Mouse (Mus musculus) layer of hippocampus, adult 9-11 months (tissue): ENCODE measurements around the gene Otx2.

Source experiments
- DNase-seq: peaks from one replicate; pipeline ENCODE4 v3.0.0; 2022

The Otx2 gene

DNA sequence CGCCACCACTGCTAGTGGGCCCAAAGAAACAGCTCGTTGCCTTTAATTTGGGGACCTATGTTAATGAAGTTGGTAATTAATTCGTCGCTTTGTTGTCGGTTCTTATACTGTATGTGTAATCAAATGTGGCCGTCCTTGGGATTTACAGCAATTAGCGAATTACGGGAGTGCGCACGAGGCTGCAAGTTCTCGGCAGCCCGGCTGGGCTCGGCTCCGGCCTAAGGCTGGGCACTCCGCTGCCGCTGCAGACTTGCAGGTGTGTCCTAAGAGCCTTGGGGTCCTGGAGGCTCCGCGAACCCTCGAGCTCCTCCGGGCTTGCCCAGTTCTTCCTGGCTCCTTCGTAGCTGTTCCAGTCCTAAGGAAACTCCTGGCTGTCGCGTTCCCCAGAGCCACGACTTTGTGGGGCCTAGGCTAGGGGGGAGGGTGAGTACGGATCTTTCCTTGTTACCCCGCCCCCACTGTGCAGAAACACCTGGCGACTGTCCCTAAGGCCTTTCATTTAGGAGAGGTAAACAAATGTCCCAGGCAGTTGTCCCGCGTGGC is 4.8 kb downstream of the Otx2 start:
- DNase-seq, result no peak

DNA sequence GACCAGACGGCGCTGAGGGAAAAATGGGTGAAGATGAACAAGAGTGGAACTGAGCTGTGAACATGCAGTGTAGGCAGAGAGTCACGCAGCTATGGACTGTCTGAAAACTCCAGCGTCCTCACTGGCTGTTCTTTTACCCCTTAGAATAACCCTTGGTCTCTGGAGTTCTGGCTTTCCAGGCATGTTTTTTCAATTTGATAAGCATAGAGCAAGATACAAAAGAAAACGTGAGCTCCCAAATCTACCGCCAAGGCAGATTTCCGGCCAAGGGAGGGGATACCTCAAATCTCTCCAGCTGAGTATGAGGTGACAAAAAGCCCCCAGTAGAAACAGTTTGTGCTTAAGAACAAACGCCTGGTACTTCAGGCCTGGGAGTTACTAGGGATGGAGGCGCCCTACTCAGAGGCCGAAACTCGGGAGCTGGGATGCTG is 5.6 kb downstream of the Otx2 start:
- DNase-seq, result no peak

DNA sequence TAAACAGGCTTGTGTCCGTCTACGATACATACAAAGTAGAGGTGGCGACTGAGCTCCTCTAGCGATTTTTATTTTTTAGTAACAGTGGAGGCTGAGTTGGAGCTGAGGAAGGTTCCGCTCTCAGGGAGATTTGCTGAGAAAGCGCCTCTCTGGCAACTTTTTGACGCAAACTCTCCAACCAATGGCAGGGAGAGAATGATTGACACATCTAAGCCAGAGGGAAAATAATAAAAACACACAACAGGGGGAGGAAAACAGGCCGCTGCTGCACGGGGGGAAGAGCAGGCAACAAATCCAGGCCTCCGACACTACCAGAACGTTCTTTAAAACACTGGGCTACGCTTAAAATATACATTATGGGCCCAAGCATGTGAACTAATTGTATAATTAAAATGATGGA is 6.2 kb downstream of the Otx2 start:
- no peak for DNase-seq

DNA sequence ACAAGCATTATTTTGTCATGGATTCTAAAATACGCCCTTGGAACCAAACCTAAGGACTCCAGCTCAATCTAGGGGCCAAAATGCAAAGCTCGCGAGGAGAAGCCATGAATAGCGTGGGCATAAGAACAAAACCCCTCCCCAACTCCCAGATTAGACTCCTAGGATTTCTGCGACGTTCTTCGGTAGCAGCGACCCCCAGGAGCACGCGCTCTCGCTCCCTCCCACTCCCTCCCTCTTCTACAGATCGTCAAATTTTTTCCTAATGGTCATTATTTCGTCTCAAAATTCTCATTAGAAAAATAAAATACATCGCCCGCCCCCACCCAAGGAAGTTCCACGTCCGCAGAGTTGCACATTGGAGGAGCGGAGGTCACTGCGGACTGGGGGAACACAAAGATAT is 6.8 kb downstream of the Otx2 start:
- DNase-seq, result no peak

DNA sequence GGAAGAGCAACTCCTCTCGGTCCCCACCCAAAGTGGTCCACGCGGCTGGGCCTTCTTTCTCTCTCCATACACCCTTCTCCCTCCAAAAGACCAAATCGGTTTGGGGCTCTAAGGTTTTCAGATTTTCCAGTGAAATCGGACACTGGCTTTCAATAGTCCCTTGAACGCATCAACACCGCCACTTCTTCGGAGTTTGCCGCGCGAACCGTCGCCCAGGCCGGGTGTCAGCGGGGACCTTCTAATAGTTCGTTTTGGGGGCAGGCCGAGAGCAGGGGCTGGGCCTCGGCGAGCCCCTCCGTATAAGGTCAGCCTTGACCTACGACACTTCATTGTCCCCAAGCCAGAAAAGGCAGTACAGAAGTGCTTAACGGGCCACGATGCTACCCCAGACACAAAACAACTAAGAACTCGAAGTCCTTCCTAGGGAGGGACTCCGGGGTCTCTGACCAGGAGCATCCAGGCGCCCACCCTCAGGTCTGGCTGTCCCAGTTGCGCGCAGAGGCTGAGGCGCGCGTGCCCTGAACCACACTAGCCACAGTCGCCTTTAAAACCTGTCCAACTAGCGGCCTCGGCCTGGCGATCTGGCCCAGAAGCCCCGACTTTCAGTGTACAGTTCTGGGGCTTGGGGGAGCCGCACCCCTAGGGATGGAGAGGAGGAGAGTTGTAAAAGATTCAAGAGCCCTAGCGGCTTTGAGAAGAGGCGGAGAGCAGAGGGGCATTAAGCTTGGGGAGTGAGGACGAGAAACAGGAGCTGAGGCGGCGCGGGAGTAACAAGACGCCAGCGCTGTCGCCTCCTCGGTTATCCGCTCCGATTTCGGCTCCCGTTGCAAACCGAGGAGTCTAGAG is 7.6 kb downstream of the Otx2 start:
- DNase-seq, result no peak

DNA sequence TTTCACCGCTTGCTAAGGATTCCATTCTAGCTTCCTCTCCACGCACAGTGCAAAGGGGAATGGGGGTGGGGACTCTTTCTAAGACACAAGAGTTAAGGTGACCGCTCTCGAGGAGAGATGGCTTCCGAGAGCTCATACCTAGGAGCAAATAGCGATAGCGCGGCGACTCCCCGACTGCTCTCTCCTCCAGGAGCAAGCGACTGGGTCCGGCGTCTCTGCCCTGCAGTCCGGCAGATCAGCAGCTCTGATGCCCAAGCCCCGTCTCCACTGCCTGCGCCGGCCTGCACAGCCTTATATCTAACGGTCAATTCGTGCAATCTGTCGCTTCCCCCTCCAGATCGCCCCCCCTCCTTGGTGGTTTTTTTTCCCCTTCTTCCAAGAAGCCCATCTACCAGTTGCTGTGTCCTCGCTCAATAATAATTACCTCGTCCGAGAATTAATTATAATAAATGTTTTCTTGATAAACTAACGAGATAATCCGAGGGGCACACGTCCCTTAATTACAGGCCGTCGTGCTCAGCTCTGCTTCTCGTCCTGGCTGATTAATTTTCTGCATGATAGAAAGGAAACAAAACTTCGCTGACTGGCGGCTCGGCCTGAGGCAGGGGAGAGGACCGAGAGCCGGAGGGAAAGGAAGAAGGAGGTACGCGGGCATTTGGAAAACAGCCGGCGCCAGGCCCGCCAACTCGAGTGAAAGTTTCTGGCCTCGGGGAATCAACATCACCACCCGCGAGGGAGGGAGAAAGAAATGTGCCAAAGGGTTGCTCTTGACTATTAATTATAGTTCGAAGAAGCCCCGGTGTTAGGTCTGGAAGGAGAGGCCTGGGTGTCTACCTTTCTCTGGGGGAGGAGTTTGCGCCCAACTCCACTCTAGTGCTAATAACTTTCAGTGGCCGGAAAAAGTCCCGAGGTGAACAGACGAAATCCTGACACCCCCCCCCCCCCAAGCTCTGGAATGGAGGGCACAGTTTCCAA is 8.5 kb downstream of the Otx2 start:
- no peak for DNase-seq

DNA sequence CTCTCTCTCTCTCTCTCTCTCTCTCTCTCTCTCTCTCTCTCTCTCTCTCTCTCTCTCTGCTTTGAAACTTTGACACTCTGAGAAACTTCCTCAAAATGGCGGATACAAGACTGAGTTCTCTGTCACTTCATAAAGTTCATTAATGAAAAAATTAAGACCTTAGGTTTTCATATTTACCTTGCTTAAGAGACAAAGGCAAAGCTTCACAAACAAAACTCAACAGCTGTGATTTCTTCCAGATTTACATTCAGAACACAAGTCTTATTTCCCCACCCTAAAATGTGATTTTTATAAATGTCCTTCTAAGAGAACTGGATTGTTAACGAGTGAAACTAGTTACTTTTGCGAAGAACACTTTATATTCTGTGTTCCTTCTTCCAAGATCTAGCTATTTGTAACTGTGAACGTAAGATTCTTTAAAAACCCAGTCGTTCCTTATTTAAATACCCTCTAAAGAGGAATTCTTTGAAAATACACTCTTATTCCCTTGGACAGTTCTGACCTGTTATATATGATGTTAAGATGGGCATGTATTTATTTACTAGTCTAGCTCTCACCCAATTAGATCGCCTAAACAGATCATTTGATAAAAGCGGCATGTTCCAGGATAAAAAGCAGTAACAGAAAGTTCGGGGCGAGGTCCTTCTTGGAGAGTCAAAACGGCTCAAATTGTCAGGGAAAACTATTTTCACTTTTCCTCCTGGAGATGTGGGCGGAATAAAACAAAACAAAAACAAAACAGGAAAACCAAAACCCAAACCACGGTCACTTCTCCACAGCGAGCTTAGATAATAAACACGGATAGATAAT is 9.4 kb downstream of the Otx2 start:
- DNase-seq, result no peak

DNA sequence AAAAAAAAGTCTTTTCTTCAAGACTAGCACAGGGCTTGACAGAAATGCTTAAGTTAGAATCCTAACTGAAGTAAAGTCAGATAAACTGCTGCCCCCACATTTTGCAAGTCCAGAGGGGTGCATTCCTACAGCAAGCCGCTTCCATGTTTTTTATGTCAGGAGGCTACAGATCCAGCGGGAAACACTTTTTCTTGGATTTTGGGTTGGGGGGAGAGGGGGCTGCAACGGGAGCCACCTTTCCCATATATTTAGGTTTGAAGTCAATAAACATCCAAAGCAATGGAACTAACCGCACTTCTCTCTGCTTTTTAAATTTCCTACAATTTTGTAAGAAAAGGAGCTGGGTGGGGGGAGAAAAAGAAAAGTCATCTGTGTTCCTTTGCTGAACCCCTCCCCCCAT is 10.1 kb downstream of the Otx2 start:
- DNase-seq, result no peak

DNA sequence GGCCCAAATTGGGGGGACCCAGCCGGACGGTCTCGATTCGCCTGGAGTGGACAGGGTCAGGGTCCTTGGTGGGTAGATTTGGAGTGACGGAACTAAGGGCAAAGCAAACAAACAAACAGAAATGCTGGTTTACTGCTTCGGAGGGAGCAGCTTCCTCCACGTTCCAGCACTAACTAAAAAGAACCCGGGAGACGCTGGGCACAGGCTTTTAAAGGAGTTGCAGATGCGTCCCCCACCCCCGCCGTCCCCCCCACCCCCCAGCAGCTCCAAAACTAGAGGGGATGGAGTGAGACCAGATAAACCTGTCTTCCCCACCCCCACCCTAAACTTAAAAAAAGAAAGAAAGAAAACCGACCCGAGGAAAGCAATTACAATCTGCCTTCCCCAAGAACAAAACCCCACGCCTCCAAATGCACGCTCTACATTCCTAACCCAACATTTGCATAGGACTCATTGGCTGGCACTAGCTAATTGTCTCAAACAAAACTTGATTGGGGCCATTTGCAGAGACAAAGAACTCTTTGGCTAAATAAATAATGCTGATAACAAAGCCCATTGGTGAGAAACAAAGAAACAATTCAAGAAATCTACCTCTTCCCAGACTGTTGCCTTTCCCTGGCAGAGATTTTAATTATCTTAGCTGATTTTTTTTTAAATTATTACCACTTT is 10.9 kb downstream of the Otx2 start:
- DNase-seq, result no peak

DNA sequence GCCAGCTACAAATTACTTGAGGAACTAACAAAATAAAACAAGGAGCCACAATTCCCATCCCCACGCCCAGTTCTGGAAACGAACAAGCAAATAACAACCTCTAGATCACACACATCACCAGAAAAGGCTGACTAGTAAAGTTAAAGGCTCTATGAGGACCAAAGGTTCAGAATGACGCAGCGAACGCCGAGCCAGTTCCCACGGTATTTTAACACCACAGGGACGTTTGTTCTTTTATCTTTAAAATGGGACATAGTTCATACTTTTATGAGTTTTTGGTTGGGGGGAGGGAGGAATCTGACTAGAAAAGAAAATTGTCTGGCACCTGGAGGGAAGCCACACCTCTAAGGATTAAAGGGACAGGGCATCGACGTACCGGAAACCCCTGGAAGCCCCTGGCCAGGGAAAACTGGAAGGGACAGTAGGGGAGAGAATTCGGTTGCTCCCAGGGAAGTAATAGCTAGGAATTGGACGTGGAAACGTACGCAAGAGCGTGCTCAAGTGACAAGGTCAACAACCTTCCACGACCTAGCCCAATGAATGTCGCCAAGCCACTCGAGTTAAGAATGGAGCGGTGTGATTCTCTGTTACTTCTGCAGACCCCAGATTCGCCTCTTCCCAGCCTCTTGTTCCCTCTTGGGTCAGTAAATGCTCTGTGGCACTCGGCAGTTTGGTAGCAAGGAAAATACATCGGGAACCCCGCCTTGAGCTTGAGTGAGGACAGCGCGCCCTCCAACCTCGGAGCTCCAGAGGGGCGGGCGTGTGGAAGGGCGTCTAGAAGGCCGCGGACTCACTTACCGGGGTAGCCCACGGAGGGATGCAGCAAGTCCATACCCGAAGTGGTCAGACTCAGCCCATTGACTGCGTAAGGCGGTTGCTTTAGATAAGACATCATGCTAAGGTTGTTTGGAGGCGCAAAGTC is 11.7 kb downstream of the Otx2 start:
- DNase-seq, result no peak

DNA sequence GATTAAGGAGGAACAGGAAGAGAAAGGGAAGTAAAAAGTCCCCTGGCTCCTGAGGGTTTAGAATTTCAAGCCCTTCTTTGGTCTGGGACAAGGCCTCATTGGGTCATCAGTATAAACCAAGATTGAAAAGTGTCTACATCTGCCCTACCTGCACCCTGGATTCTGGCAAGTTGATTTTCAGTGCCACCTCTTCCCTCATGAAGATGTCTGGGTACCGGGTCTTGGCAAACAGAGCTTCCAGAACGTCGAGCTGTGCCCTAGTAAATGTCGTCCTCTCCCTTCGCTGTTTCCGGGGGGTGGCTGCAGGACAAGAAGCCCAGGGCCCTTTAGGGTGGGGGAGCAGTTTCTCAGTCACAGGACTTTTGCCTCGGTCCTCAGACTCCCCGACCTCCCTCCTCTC is 12.5 kb downstream of the Otx2 start:
- DNase-seq, result no peak

DNA sequence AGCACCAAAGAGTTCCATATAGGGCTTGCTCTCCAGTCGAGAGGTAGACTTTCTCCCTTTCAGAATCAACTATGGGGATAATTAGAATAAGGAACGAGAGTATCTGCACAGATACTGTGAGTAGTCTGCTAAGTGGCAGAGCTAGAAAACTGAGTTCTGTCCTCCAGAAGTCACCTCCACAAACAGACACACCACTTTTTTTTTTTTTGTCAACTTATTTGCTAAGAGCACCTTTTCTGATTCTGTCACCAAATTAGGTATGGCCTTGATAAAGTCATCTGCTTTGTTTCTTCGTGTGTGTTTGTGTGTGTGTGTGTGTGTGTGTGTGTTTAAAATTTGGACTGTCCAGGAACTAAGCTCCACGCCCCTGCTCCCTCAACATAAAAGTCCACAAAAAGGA is 13.0 kb downstream of the Otx2 start:
- no peak for DNase-seq

DNA sequence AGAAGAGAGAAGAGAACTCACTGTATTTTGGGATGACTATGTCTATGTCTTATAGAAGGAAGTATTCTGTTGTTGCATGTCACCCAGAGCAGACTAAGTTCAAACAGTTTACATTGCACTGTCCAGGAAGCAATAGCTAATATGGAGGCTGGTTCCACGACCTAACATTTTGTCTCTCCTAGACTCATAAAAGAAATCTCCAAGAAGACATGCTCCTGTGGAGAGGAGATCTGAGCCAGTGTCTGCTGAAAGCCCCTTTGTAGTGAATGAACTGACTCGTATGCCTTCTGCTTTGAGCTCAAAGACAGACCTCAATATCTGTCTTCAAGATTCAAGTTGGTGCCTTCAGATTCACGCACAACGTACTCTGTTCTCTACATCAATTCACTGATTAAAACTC is 14.0 kb downstream of the Otx2 start:
- DNase-seq, result no peak

DNA sequence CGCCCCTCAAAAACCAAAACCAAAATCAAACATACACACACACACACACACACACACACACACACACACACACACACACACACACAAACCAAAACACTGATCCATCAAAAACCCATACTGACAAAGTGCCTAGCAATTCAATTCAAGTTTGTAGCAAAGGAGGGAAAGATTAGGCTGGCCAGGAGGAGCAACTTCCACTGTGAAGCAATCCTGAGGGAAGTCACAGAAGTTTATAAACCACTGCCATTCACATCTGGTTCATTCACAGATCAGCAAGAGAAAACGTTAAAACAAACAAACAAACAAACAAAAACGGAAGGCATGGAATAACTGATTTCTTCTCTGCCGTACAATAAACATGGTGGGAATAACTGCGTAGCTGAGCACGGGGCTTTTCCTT is 16.4 kb downstream of the Otx2 start:
- no peak for DNase-seq

DNA sequence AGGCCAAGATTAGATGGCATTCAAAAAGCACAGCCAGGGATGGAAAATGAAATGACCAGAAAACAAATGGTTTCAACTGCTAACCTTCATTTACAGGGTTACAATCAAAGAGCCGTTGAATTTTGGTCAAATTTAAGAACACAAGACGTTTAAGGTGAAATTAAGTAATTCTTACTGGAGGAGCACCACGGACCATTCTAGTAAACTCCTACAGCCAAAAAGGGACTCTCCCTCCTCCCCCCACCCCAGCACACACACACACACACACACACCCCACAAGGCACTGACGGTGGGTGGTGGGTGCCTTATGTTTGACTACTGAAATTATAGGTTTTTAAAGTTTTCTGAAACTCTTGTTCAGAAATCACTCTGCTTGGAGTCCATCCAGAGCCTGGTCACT is 16.9 kb downstream of the Otx2 start:
- no peak for DNase-seq

DNA sequence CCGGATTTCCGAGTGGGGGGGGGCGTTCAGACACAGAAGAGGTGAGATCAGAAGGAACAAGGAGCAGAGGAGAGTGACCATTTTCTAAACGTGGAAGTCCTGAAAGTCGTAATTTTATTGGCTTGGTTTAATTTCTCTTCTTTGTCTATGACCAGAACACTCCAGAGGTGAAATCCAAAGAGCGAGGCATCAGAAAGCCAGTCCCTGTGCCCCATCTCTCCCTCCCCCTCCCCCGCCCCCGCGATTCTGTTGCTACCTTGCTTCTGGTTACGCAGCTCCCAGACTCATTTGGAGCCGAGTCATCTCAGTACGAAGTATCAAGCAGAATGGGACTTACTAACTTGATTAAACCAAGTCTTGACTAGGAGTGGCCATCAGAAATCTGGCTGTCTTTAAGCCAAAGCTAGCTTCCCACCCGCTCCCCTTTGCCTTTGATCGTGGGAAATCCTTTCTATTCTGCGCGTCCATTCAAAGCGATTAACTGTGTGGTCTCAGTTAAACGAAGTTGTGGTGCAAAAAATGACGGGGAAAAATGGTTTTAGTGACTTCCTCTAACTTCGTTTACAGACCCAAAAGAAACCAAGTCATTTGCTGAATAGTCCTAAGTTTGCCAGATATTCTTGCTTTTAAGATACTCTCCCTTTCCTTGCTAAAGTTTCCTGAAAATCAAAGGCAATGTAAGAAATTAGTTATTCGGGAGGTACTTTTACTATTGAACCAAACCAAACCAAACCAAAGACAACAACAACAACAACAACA is 17.6 kb downstream of the Otx2 start:
- DNase-seq, result no peak

DNA sequence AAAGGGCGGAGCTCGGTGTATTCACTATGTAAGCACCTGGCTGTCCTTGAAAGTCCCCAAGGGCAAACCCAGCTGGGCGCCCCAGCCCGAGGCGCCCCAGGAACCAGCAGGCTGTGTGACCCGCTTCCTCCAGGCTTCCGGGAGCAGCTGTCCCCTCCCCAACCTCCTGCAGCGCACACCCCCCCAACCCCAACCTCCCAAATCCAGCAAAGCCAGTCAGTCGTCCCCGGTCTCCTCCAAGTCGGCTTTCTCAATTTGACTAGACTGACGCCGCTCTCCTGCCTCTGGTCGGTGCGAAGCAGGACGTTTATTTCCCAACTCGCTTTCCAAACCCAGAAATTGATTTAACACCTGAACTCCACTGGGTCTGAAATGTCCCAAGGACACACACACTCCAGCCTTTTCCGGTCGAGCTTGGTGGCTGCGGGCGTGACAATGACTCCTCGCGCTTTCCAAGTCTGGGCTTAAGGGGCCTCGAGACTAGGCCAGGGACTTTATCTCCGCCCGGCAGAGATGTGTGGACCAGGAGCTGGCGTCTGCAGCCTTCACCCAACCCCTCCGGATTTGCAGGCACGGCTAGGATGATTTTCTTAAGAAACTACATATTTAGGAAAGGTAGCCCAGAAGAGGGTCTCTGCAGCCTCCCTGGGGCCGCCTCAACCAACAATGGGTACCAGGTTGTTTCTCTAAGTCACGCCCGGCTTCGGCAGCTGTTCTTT is 18.4 kb downstream of the Otx2 start:
- DNase-seq, result no peak

DNA sequence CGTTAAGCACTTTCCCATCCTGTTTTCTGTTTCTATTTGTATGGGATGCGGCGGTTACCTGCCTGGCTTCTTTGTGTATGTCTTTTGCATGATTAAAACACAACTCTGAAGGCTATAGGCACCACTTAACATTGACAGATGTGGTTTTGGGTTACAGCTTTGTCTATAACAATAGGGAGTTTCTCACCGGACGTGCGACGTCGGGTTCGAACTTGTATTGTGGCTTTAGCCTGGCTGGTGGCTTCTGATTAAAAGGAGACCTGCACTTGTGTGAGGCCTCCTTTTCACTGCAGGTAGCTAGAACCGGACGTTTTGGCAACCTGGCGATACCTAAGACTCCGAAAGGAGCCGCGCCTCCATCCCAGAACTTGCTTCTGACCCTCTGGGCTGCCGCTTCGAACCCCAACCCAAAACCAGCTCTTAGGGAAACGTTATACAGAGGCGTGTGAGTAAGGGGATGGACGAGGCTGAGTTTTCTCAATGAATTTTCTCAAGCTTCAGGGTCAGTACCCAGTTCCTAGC is 19.0 kb downstream of the Otx2 start:
- no peak for DNase-seq
